Mouse (Mus musculus): ENCODE measurements around the gene Rer1. TPM values are rescaled to one million over a fixed set of nuclear protein-coding genes. Genes with fewer than 3 reads are reported as not detected.

The Rer1 gene
- 63.6 and 101 TPM in 2 replicates for polyA plus RNA-seq (2012)

- TF ChIP-seq GATA1 (IDR thresholded peaks at IDR 0.05; ENCODE audit: low read length) = no peak
Observed at GRCm38 (mm10) chr4:155086108-155087024, at the start of gene Rer1, which contains the start of gene Morn1. Gene Rer1, minus strand, starts transcription at chr4:155086382. Gene Morn1, plus strand, starts transcription at chr4:155086577.

GRCm38 (mm10) chr4:155134686-155135172 lies 48.5 kb upstream of the Rer1 start:
- TF ChIP-seq GATA1 (IDR thresholded peaks at IDR 0.05; ENCODE audit: low read length) = no peak

GRCm38 (mm10) chr4:155133658-155134417 lies 47.7 kb upstream of the Rer1 start:
- TF ChIP-seq GATA1 (IDR thresholded peaks at IDR 0.05; ENCODE audit: low read length) = no peak

- no peak for TF ChIP-seq GATA1 (IDR thresholded peaks at IDR 0.05; ENCODE audit: low read length)
Observed at GRCm38 (mm10) chr4:155133188-155133587, 47.0 kb upstream of the Rer1 start.

GRCm38 (mm10) chr4:155130616-155131015 lies 44.4 kb upstream of the Rer1 start:
- no peak for TF ChIP-seq GATA1 (IDR thresholded peaks at IDR 0.05; ENCODE audit: low read length)

GRCm38 (mm10) chr4:155129996-155130395 lies 43.8 kb upstream of the Rer1 start:
- TF ChIP-seq GATA1 (IDR thresholded peaks at IDR 0.05; ENCODE audit: low read length) = no peak

- TF ChIP-seq GATA1 (IDR thresholded peaks at IDR 0.05; ENCODE audit: low read length) = no peak
Observed at GRCm38 (mm10) chr4:155129132-155129917, 43.1 kb upstream of the Rer1 start.

- TF ChIP-seq GATA1 (IDR thresholded peaks at IDR 0.05; ENCODE audit: low read length) = no peak
Observed at GRCm38 (mm10) chr4:155128411-155128810, 42.2 kb upstream of the Rer1 start.

GRCm38 (mm10) chr4:155126602-155127372 lies 40.6 kb upstream of the Rer1 start:
- TF ChIP-seq GATA1 (IDR thresholded peaks at IDR 0.05; ENCODE audit: low read length) = no peak

GRCm38 (mm10) chr4:155126194-155126593 lies 40.0 kb upstream of the Rer1 start:
- no peak for TF ChIP-seq GATA1 (IDR thresholded peaks at IDR 0.05; ENCODE audit: low read length)

- TF ChIP-seq GATA1 (IDR thresholded peaks at IDR 0.05; ENCODE audit: low read length) = peak; percentile 34
Observed at GRCm38 (mm10) chr4:155125310-155125709, 39.1 kb upstream of the Rer1 start.

GRCm38 (mm10) chr4:155123868-155124534 lies 37.8 kb upstream of the Rer1 start:
- TF ChIP-seq GATA1 (IDR thresholded peaks at IDR 0.05; ENCODE audit: low read length) = no peak

- no peak for TF ChIP-seq GATA1 (IDR thresholded peaks at IDR 0.05; ENCODE audit: low read length)
Observed at GRCm38 (mm10) chr4:155122444-155123040, 36.4 kb upstream of the Rer1 start.
